Mouse (Mus musculus): Measurements from ENCODE around the gene Adm2.

The Adm2 gene

GRCm38 (mm10) chr15:89309962-89310498 is 12.5 kb upstream of the Adm2 start:
- DNase-seq (ENCODE audit: low spot score in 2 of 2), result peak; percentile 70 to 71

DNA sequence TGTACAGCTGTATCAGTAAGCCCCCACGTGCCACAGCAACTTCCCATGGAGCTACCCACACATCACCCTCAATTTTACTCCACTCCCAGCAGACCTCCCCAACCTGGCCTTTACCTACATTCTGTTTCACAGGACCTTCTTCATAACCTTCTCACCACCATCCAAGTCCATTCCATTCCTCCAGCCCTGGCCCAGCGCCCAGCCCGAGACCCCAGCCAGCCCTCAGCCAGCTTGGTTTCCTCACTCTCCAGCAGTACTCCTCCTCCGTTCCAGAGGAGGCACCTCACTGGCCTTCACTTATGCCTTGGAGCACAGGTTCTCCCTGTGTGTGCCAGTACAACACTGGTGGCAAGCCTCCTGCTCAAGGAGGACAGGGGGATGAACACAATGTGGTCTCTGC is 9.2 kb upstream of the Adm2 start:
- no peak for DNase-seq (ENCODE audit: low spot score in 2 of 2)

DNA sequence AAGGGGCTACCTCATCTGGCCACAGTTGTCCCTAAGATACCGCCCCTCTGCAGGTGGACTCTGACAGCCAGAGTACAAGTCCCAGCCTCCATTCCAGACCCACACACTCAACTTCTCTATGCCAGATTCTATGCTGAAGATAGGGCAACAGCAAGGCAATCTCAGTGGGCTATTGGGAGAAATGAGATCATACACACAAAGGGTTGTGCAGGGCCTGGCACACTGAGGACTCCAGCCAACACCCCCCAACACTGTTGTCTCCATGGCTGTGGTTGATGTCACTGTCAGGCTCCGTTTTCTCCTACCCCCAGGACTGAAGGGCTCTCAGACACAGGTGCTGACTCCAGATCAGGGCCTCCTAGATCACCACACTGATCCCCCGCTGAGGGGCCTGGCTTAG is 8.4 kb upstream of the Adm2 start:
- peak in 1 of 2 experiments; percentile 26 for DNase-seq (ENCODE audit: low spot score in 2 of 2)

DNA sequence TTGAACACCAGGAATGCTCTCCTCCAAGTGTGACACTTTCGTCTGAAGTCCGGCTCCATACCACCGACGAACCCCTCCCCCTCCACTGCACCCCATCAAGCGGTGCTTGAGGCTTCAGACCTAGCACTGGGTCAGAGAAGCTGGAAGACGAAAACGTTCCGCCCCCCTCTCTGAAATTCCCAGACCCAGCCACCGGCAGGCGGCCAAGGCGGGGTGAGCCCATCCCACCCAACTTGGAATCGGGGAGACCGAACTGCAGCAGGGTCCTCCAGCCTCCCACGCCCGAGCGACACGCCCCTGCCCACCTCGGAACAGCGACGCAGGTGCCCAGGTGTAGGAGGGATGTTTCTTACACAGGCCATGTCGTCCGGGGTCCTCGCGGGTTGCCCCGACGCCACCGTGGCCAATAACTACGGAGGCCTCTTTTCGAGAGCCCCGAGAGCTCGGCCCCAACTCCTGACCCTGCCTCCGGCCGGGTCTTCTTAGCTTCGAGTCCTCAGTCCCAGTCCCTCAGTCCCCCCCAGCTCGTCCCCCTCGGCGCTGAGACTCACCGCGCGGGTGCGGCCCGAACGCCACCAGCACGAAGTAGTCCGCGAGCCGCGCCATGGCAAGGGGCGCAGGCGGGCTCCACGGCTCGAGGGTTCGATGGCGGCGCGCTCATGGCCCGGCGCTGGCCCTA is 7.9 kb upstream of the Adm2 start:
- no peak for DNase-seq (ENCODE audit: low spot score in 2 of 2)

GRCm38 (mm10) chr15:89315190-89315731 is 7.3 kb upstream of the Adm2 start, which contains the start of gene Sbf1:
Gene Sbf1 (minus strand): TSS chr15:89315311.
- peak; percentile 94 to 98 for DNase-seq (ENCODE audit: low spot score in 2 of 2)

GRCm38 (mm10) chr15:89316146-89316545 is 6.4 kb upstream of the Adm2 start:
- no peak for DNase-seq (ENCODE audit: low spot score in 2 of 2)

GRCm38 (mm10) chr15:89321264-89321663 is 1.3 kb upstream of the Adm2 start:
- no peak for DNase-seq (ENCODE audit: low spot score in 2 of 2)

DNA sequence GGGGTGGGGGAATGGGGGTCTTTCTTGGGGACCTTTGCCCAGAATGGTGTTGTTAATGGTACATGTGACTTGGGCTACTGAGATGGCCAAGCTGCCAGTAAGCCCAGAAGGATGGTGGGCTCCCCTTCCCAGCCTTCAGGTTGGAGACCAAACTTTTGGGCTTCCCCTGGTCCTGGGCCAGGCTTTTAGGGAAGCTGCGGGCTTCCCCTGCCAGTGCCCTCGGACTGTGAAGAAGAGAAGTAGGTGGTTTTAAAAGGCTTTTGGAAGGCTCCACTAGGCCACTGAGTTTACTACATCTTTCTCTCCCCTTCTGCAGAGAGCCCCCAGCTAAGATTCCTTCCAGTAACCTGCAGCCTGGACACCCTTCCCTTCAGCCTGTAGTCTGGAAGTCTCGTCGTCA is 1.1 kb downstream of the Adm2 start:
- no peak for DNase-seq (ENCODE audit: low spot score in 2 of 2)

GRCm38 (mm10) chr15:89326441-89326840 is 3.9 kb downstream of the Adm2 start:
- no peak for DNase-seq (ENCODE audit: low spot score in 2 of 2)

DNA sequence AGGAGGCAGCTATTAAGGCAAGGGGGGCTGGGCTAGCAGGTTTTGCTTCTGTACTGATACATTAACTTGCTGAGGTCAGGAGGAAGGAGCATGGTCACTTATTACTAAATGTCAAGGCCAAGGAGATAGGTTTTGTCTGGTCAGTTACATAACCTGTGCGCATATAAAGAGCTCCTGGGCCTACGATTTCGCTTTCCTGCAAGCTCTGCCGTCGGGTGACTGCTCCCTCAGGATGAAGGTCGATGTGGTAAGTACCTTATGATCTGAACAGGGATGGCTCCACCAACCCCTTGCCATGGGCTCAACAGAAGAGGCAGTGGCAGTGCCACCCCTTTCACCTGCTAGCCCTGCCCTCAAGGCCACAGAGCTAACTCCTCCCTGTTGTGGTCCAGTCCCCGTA is 11.8 kb downstream of the Adm2 start, which contains the start of gene Miox:
Gene Miox, plus strand, starts transcription at position 128 of the 400 bp plus-strand sequence.
- no peak for DNase-seq (ENCODE audit: low spot score in 2 of 2)

- no peak for DNase-seq (ENCODE audit: low spot score in 2 of 2)
These were observed 12.4 kb downstream of the Adm2 start for GRCm38 (mm10) chr15:89334774-89335537.

GRCm38 (mm10) chr15:89336422-89336821 is 13.9 kb downstream of the Adm2 start:
- DNase-seq (ENCODE audit: low spot score in 2 of 2), result no peak

DNA sequence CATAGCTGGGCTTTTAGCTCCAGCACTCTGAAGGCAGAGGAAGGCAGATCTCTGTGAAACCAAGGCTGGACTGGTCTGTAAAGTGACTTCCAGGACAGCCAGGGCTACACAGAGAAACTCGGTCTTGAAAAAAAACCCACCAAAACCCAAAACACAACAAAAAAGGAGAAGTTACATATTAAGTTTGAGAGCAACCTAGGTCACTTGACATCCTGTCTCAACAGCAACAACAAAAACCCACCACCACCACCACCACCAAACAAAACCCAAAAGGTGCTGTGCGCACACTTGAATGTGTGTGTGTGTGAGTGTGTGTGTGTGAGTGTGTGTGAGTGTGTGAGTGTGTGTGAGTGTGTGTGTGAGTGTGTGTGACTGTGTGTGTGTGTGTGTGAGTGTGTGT is 17.2 kb downstream of the Adm2 start:
- no peak for DNase-seq (ENCODE audit: low spot score in 2 of 2)

GRCm38 (mm10) chr15:89340136-89340535 is 17.6 kb downstream of the Adm2 start:
- DNase-seq (ENCODE audit: low spot score in 2 of 2), result no peak

GRCm38 (mm10) chr15:89341678-89342077 is 19.2 kb downstream of the Adm2 start:
- no peak for DNase-seq (ENCODE audit: low spot score in 2 of 2)

DNA sequence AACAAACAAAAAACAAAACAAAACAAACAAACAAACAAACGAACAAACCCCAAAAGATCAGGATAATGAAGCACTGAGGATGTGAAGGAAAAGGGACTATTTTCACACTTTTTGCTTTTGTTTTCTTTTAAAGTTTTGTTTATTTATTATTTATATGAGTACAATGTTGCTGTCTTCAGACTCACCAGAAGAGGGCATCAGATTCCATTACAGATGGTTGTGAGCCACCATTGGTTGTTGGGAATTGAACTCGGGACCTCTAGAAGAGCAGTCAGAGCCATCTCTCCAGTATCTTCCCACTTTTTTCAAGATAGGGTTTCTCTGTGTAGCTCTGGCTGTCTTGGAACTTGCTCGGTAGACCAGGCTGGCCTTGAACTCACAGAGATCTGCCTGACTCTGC is 20.8 kb downstream of the Adm2 start:
- DNase-seq (ENCODE audit: low spot score in 2 of 2), result no peak

GRCm38 (mm10) chr15:89350447-89350846 is 27.9 kb downstream of the Adm2 start:
- no peak for DNase-seq (ENCODE audit: low spot score in 2 of 2)

GRCm38 (mm10) chr15:89351302-89351701 is 28.8 kb downstream of the Adm2 start:
- DNase-seq (ENCODE audit: low spot score in 2 of 2), result no peak

GRCm38 (mm10) chr15:89352054-89352453 is 29.5 kb downstream of the Adm2 start:
- no peak for DNase-seq (ENCODE audit: low spot score in 2 of 2)

DNA sequence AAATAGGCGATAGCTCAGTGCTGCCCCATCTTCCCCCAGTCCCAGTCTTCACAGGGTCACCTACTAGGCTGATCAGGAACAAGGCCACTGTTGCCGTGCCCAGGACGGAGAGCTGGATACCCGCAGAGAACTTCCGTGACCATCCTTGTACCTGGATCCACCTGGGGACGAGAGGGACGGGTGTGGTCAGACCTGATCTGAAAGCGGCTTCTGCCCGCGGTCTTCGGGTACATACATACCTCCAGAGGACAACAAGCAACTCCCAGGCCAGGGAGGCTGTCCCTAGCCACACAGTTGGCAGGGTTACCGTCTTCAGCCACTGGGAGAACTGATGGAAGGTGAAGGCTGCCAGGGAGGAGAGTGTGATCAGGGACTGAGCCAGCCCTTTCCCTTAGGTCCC is 30.3 kb downstream of the Adm2 start:
- no peak for DNase-seq (ENCODE audit: low spot score in 2 of 2)

DNA sequence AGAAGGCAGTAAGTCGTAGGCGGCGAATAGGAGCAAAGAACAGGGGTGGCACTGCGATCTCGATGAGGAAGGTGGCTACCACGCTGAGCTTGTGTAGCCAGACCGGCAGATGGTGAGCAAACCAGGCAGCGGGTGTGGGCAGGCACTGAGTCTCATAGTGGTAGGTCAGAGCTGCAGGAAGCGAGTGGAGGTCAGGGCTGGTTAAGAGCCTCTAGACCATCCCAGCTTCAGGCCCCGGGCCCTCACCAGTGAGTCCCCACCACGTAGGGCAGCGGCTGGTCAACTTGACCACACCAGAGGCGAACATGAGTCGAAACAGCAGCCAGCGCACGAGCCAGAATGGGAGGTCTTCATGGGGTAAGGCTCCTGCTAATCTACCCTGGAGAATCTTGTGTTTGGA is 31.3 kb downstream of the Adm2 start:
- no peak for DNase-seq (ENCODE audit: low spot score in 2 of 2)

- no peak for DNase-seq (ENCODE audit: low spot score in 2 of 2)
These were observed 31.9 kb downstream of the Adm2 start for GRCm38 (mm10) chr15:89354455-89354854.
